Mouse (Mus musculus): Measurements from ENCODE around the gene Pcnx2.

- TF ChIP-seq GATA1 (IDR thresholded peaks at IDR 0.05; ENCODE audit: low read length), result no peak
- no peak for TF ChIP-seq TAL1 (IDR thresholded peaks at IDR 0.05; ENCODE audit: low read length)
These were observed 18.9 kb upstream of the Pcnx2 start for GRCm38 (mm10) chr8:125917013-125917412.

Data from erythroblast, embryonic 14.5 days (primary cell).